Mouse (Mus musculus) hindbrain, embryonic 14.5 days (tissue): ENCODE data around the gene Lef1. TPM values are rescaled to one million over a fixed set of nuclear protein-coding genes. Genes with fewer than 3 reads are reported as not detected.
A peak's percentile ranks its signal among the peaks of the same experiment; 100 is the strongest.

ENCODE experiments used
- ATAC-seq: fragments of 200-750 bp; cut with Nextera tagmentation; 2 replicates; pipeline ENCODE4 v1.8.0; 2017; ENCODE audit warnings: moderate number of reproducible peaks, mild to moderate bottlenecking, moderate TSS enrichment, moderate library complexity; ENCODE audit not compliant: low FRiP score
- DNase-seq: peaks from one replicate; pipeline ENCODE4 v3.0.0-alpha.2; 2015; ENCODE audit warnings: low spot score
- H3K27ac ChIP-seq: fragments of 300-500 bp; sonication (generic); 2 replicates; pipeline ENCODE4 v1.5.1; 2014; ENCODE audit warnings: mild to moderate bottlenecking, moderate library complexity
- H3K27me3 ChIP-seq: fragments of 300-500 bp; sonication (generic); 2 replicates; pipeline ENCODE4 v1.6.1; 2014; ENCODE audit warnings: mild to moderate bottlenecking, low read length, mixed read lengths; ENCODE audit not compliant: control insufficient read depth, insufficient read depth
- H3K36me3 ChIP-seq: fragments of 300-500 bp; sonication (generic); replicated peaks from 2 replicates; pipeline ENCODE4 v1.6.1; 2014; ENCODE audit not compliant: control insufficient read depth, insufficient read depth
- H3K4me1 ChIP-seq: fragments of 300-500 bp; sonication (generic); replicated peaks from 2 replicates; pipeline ENCODE4 v1.6.1; 2014; ENCODE audit warnings: antibody characterized with exemption, low read length, mixed read lengths; ENCODE audit not compliant: control insufficient read depth, insufficient read depth
- H3K4me2 ChIP-seq: fragments of 300-500 bp; sonication (generic); replicated peaks from 2 replicates; pipeline ENCODE4 v1.6.1; 2014; ENCODE audit warnings: mild to moderate bottlenecking, moderate library complexity
- H3K4me3 ChIP-seq: fragments of 300-500 bp; sonication (generic); replicated peaks from 2 replicates; pipeline ENCODE4 v1.5.1; 2014; ENCODE audit warnings: mild to moderate bottlenecking, low read length
- H3K9ac ChIP-seq: fragments of 300-500 bp; sonication (generic); 2 replicates; pipeline ENCODE4 v1.6.1; 2014
- H3K9me3 ChIP-seq: fragments of 300-500 bp; sonication (generic); 2 replicates; pipeline ENCODE4 v1.6.1; 2016; ENCODE audit warnings: low read length; ENCODE audit not compliant: control insufficient read depth
- WGBS: fragments of 180-500 bp; shearing (Covaris S2); extraction: QIAGEN DNeasy Blood & Tissue Kit; methylation state at CpG from one replicate; pipeline ENCODE4 v1.1.7; 2014; 5-methylcytosine and 5-hydroxymethylcytosine counted together
- polyA plus RNA-seq: library from polyadenylated mRNA; unstranded; fragments of >200 nt; fragmentation: Nextera tagmentation; extraction: Ambion mirVana; gene quantifications from 2 replicates; pipeline ENCODE4 v1.2.1, GENCODE M21; 2014

Lef1 gene
- polyA plus RNA-seq, 1 experiment from 2014 or later, result 9.8 TPM

GRCm38 (mm10) chr3:131105940-131106401 lies 4.3 kb upstream of the Lef1 start:
- DNase-seq (peak; percentile 77), ATAC-seq (peak; percentile 58)
- Histone ChIP-seq H3K27ac (0 out of 2 replicates have a peak overlapping the region, but pooled peaks have one; percentile 11), H3K36me3 (no peaks in the 10 kb centered on the region), H3K4me1 (peaks cover 9% of the 10 kb centered on the region; the same call in 1 of the 2 replicates), H3K9me3 (no peaks in the 10 kb centered on the region), H3K27me3 (peaks cover 66% of the 10 kb centered on the region), H3K4me3 (peak overlapping the region; percentile 31), H3K9ac (0 out of 2 replicates have a peak overlapping the region, but pooled peaks have one; percentile 9), H3K4me2 (peak overlapping the region; percentile 53)
- WGBS, result under 1% methylated on average over 36 of the region's 36 CpGs

GRCm38 (mm10) chr3:131106451-131107291 lies 3.6 kb upstream of the Lef1 start:
- peak overlapping the region; percentile 31 for H3K4me3 ChIP-seq
- under 1% methylated on average over 45 of the region's 45 CpGs for WGBS
- H3K9me3 ChIP-seq, result no peaks in the 10 kb centered on the region
- peaks cover 65% of the 10 kb centered on the region for H3K27me3 ChIP-seq
- H3K27ac ChIP-seq, result peak overlapping the region; percentile 28; the same call in 1 of the 2 replicates
- ATAC-seq (peak; percentile 25; the same call in 1 of the 2 replicates), DNase-seq (peak; percentile 28)
- H3K4me2 ChIP-seq, result peak overlapping the region; percentile 53
- H3K36me3 ChIP-seq, result no peaks in the 10 kb centered on the region
- peaks cover 16% of the 10 kb centered on the region; the same call in 1 of the 2 replicates for H3K4me1 ChIP-seq
- H3K9ac ChIP-seq, result 0 out of 2 replicates have a peak overlapping the region, but pooled peaks have one; percentile 9

DNA sequence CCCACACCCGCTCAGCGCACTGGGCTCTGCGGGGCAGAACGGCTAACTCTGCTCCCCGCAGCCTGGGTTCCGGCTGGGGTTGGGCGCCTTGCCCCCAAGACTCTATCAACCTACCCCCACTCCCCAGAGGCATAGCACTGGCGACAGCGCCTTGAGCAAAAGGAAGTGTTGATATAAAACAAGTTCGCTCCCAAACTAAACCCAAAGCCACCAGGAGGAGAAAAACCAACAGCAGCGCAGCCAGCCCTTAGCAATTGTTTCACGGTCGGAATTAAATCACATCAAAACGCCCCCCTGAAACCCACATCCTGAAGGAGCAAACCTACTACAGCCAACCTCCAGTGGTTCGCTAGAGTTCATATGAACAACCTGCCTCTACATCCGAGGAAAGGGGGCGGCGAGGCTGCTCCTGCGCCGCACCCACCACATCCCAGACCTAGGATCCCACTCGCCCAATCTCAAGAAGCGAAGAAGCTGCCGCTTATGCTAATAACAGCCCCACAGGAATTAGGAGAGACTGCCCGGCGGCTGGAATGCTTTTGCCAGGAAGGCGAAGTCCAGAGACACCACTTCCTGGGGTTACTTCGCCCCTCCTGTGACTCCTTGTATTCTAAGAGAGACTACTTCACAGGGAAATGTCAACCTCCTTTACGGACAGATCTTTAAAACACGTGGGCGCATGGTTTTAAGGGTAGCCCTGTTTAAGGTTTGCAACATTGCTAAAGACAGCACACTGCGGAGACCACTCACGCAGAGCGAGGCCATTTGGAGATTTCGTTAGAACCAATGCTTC lies 2.8 kb upstream of the Lef1 start:
- H3K27me3 ChIP-seq, result peaks cover 67% of the 10 kb centered on the region
- peak overlapping the region; percentile 53 for H3K4me2 ChIP-seq
- H3K9me3 ChIP-seq, result no peaks in the 10 kb centered on the region
- H3K9ac ChIP-seq, result no peak overlapping the region
- peak overlapping the region; percentile 28; the same call in 1 of the 2 replicates for H3K27ac ChIP-seq
- peaks cover 19% of the 10 kb centered on the region; the same call in 1 of the 2 replicates for H3K4me1 ChIP-seq
- ATAC-seq, result no peak
- 1% methylated on average over 34 of the region's 34 CpGs for WGBS
- H3K4me3 ChIP-seq, result no peak overlapping the region
- DNase-seq, result peak; percentile 49
- no peaks in the 10 kb centered on the region for H3K36me3 ChIP-seq

GRCm38 (mm10) chr3:131108094-131108653 lies 2.1 kb upstream of the Lef1 start:
- ATAC-seq (no peak), DNase-seq (no peak)
- Histone ChIP-seq H3K4me3 (no peak overlapping the region), H3K36me3 (no peaks in the 10 kb centered on the region), H3K9me3 (no peaks in the 10 kb centered on the region), H3K27me3 (peaks cover 66% of the 10 kb centered on the region), H3K4me1 (peaks cover 21% of the 10 kb centered on the region; the same call in 1 of the 2 replicates), H3K9ac (no peak overlapping the region), H3K4me2 (peak overlapping the region; percentile 53), H3K27ac (no peak overlapping the region)
- WGBS, result 2% methylated on average over 9 of the region's 9 CpGs

DNA sequence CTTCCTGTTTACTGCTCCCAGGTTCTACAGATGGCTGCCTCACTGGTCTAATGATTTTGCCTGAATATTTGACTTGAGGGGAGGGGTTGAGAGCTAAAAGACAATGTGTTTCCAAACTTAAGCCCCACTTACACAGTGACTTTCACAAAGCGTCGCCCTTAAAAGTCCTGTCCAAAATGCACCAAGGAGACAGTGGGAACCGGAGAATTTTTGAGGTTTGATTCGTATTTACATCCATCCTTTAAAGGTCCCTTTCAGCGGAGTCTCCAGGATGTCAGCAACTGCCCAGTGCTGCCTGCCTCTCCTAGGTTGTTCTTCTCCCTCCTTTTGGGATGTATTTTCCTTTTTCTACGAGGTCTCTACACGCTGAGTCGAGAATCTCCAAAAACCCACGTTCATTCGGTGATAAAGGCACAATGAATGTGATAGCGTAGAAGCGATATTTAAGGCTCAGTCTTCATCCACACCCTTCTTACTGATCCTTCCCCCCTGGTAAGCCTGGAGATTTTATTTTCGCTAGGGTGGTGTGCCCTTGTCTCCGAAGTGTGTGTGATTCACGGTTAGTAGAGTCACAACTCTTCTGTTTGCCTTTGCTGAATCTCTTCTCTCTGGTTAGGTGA lies 1.1 kb upstream of the Lef1 start:
- no peak for ATAC-seq

GRCm38 (mm10) chr3:131109686-131110070 lies 593 bp upstream of the Lef1 start:
- Histone ChIP-seq H3K4me3 (peak overlapping the region; percentile 38), H3K9ac (no peak overlapping the region; the same call in 1 of the 2 replicates), H3K4me1 (peaks cover 18% of the 10 kb centered on the region; the same call in 1 of the 2 replicates), H3K9me3 (no peaks in the 10 kb centered on the region), H3K27me3 (peaks cover 67% of the 10 kb centered on the region), H3K36me3 (no peaks in the 10 kb centered on the region), H3K27ac (no peak overlapping the region), H3K4me2 (peak overlapping the region; percentile 54)
- WGBS, result under 1% methylated on average over 14 of the region's 14 CpGs
- no peak for DNase-seq
- no peak for ATAC-seq

More for the DNA sequence above, 1.1 kb upstream of the Lef1 start:
- WGBS, result 1% methylated on average over 15 of the region's 15 CpGs
- peaks cover 18% of the 10 kb centered on the region; the same call in 1 of the 2 replicates for H3K4me1 ChIP-seq
- no peak overlapping the region for H3K9ac ChIP-seq
- no peaks in the 10 kb centered on the region for H3K36me3 ChIP-seq
- H3K4me2 ChIP-seq, result peak overlapping the region; percentile 54
- peaks cover 66% of the 10 kb centered on the region for H3K27me3 ChIP-seq
- peak; percentile 30 for DNase-seq
- H3K9me3 ChIP-seq, result no peaks in the 10 kb centered on the region
- H3K4me3 ChIP-seq, result peak overlapping the region; percentile 38
- no peak overlapping the region for H3K27ac ChIP-seq

- ATAC-seq (peak; percentile 26; the same call in 1 of the 2 replicates), DNase-seq (no peak)
- Histone ChIP-seq H3K4me2 (peak overlapping the region; percentile 54), H3K36me3 (no peaks in the 10 kb centered on the region), H3K9me3 (no peaks in the 10 kb centered on the region), H3K27me3 (peaks cover 61% of the 10 kb centered on the region), H3K9ac (peak overlapping the region; percentile 53), H3K27ac (peak overlapping the region; percentile 23; the same call in 1 of the 2 replicates), H3K4me1 (peaks cover 18% of the 10 kb centered on the region; the same call in 1 of the 2 replicates), H3K4me3 (peak overlapping the region; percentile 38)
- WGBS, result under 1% methylated on average over 59 of the region's 59 CpGs
Measured at GRCm38 (mm10) chr3:131111151-131111850, 1.0 kb downstream of the Lef1 start.
